Mouse (Mus musculus) left cerebral cortex, adult 18-20 months (tissue): ENCODE data around the gene Gadd45b. TPM values are rescaled to one million over a fixed set of nuclear protein-coding genes. Genes with fewer than 3 reads are reported as not detected.

ENCODE experiments used
- DNase-seq, 2 experiments: peaks; one replicate each; pipeline ENCODE4 v3.0.0; 2021 to 2022; ENCODE audit warnings: low spot score in 2 of 2, mixed read lengths in 1 of 2
- total RNA-seq, 2 experiments: library from RNA; stranded (reverse); gene quantifications; 2 replicates each; pipeline ENCODE4 v1.2.3; 2021

Gene Gadd45b
- total RNA-seq, 2 experiments from 2014 or later: 25.1 to 38.3 TPM

DNA sequence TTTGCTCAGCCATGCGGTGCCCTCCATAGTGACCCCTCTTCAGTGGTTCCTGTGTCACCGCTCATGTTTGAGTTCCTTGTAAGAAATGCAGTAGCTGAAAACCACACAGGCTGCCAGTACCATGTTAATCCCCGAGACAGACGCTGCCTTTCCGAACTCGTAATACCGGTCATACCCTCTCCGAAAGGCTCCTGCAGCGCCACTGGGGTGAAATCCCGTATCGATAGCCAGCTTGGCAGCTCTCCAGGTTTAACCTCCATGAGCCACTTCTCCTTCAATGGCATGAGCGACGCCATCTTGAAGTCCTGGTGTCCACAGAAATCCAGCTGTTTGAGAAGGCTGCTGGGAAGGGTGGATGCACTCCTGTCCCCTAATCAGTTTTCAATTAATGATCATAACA, 24.5 kb downstream of the Gadd45b start:
- no peak for DNase-seq

- DNase-seq: no peak
Measured at GRCm38 (mm10) chr10:80954843-80955242, 25.0 kb downstream of the Gadd45b start.

GRCm38 (mm10) chr10:80955536-80955935, 25.7 kb downstream of the Gadd45b start:
- DNase-seq: peak; percentile 60 to 66

- no peak for DNase-seq
Measured at GRCm38 (mm10) chr10:80956385-80956784, 26.5 kb downstream of the Gadd45b start.

- no peak for DNase-seq
Measured at GRCm38 (mm10) chr10:80956901-80957300, 27.0 kb downstream of the Gadd45b start.

DNA sequence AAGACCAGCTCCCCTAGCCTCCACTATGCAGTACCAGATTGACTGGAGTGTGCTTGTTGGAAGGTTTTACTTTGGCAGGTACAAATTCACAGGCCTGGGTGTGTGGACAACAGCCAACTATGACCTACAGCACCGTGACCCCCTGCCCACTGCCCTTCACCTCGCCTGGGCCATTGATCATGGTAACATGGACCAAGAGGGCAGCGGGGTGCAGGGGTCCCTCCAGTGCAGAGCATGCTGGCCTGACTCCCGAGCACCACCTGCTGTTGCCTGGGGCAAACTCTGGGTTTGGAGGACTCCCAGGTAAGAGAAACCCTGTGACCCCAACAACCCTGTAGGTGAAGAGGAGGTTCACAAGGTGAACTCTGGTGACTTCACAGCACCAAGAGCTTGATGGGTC, 27.9 kb downstream of the Gadd45b start:
- no peak for DNase-seq

DNA sequence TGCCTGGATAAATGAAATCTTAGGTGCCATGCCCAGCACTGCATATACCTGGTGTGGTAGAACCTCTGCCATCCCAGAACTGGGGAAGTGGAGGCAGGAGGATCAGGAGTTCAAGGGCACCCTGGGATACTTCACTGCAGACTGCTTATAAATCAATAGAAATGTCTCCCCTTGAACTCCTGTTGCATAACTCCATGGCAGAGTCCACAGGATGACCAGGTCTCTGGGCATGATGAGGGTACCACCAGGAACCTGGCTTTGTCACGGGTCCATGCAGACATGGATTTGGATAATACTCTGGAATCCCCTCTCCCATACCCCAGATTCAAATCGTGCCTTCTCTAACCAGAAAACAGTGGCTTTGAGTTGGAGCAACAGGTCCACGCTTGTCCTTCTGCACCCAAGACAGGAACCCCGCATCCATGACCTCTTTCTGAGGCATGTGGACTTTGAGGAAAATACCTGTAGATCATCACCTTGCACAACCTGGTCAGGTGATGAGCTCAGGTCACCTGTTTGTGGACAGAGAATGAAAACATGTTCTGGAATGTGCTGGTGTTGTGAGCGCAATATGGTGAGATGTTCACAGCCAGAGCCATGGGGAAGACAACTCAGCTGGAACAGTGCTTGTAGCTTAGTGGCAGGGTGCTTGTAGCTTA, 29.2 kb downstream of the Gadd45b start:
- no peak for DNase-seq

- DNase-seq: no peak
Measured at GRCm38 (mm10) chr10:80960551-80961508, 31.0 kb downstream of the Gadd45b start.

- no peak for DNase-seq
Measured at GRCm38 (mm10) chr10:80962051-80962472, 32.2 kb downstream of the Gadd45b start.

DNA sequence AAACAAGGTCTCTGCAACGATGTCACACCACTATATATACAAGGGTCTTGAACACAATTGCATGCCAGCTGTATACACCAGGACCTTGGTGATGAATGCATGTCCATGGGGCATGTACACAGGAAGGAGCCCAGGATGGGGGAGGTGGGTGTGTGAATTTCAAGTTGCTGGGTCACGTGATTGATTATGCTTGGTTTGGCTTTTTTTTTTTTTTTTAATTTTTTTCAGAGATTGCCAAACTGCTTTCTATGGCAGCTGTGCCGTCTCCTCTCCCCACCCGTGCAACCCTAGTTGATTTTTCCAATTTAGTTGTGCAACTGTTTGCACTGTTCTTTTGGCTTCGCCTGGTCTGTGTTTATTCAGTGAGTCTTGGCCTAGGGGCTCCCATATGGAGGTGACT, 32.7 kb downstream of the Gadd45b start:
- no peak for DNase-seq

- DNase-seq: no peak
Measured at GRCm38 (mm10) chr10:80963031-80963975, 33.4 kb downstream of the Gadd45b start.

GRCm38 (mm10) chr10:80966296-80966695, 36.4 kb downstream of the Gadd45b start:
- no peak for DNase-seq

- DNase-seq: no peak
Measured at GRCm38 (mm10) chr10:80967101-80967656, 37.3 kb downstream of the Gadd45b start.

DNA sequence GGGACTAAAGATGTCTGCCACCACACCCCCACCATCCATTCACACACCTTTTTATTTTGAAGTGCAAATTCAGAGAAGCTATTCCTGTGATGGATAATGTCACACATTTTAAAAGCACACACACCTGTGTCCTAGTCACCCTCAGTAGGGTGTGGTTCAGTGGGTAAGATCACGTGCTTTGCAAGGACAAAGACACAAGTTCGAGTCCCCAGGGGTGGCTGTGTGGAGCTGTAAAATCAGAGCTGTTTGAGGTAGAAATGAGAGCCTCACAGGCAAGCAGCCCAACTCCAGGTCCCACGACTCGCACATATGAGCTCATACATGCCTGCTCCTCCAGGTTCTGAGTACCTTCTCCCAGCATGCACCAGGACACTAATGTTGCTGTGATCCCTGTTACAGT, 38.2 kb downstream of the Gadd45b start:
- no peak for DNase-seq

DNA sequence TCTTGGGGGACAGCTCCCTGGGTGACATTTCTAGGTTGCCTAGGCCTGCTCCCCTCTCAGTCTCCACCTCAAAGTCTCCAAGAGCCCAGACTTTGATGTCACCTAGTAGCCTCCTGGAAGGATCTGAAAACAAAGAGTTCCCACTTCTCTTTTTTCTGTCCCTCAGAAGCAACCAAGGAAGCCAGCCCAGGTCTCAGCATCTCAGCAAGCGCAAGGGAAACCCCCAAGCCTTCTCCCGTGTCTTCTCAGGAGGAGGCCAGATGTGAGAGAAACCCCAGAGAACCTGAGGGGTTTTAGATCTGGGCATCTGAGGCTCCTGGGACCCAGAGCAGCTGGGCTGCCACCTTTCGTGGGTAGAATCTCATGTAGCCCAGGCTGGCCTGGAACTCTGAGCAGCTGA, 39.4 kb downstream of the Gadd45b start:
- DNase-seq: no peak

DNA sequence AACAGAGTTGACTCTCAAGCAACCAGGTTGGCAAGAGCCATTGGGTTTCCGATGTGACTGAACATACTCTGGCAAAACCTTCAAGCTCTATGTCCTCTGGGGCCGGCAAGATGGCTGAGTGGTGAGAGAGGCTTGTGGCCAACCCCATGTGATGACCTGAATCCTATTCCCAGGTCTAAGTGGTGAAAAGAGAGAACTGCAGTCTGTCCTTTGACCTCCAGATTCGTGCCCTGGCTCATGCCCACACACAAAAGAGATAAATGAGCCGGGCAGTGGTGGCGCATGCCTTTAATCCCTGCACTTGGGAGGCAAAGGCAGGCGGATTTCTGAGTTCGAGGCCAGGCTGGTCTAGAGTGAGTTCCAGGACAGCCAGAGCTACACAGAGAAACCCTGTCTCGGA, 40.3 kb downstream of the Gadd45b start:
- DNase-seq: no peak

DNA sequence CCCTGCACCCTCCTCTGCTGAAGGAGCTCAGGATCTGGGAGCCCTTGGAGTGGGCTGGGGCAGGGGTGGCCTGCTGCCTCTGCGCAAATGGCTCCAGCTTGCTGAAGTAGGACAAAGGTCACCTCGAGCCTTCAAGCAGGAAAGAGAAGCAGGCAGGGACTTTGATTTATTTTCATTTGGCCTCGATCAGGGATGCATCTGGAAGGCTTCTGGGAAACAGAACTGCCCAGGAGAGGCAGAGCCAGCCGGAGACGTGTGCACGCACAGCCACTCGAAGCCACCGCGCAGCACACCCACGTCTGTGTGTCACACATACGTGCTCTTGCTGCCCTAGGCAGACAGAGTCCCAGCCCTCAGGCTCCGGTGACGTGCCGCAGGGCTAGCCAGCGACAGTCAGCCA, 41.7 kb downstream of the Gadd45b start:
- no peak for DNase-seq

DNA sequence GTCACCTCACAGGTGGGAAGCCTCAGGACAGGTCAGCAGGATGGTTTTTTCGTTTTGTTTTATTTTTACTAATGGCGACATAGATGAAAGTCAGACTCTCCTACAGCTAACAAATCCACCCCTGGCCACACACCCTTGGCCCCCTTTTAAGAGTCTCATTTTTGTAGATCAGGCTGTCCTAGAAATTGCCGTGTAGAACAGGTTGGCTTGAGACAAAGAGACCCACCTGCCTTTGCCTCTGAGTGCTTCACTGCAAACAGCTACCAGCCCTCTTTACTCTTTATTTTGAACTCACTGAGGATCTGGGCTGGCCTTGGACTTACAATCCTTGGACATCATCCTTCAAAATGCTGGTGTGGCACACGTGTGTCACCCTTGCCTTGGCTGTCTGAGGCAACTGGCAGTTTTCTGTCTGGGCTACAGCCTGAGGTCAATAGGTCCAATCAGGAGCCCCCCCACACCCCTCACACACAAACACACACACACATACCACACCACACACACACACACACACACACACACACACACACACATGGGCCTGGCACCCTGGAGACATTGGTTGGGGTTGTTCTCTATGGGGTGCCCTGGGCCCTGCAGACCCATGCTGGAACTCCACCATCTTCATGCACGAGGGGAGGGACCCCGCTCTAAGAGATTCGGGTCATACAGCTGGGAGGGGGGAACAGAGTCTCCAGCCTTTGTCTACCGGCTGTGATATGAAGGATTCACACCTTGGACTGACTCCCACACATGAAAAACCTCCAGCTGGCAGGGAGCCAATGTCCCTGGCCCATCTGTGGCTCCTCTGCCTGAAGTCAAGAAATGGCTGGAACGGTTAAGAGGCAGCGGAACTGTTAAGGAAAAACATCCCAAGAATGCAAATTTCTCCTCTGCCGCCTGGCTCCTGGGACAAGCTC, 42.5 kb downstream of the Gadd45b start:
- DNase-seq: no peak

DNA sequence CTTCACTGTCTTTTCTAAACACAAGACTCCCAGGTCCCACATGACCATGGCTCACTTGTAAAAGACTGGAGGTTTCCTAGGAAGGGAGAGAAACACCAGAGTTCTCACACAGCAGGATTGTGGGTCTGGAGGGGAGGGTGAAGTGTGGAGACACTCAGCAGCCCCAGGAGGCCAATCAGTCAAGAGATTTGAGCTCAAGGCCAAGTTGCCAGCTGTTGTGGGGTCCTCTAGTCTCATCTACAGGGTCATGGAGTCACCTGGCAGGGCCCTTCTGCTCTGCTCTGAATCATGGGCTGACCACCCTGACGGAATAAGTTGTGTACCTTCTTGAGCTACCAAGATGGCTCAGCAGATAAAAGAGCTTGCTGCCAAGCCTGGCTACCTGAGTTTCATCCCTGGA, 43.8 kb downstream of the Gadd45b start:
- no peak for DNase-seq

- DNase-seq: no peak
Measured at GRCm38 (mm10) chr10:80975478-80975877, 45.6 kb downstream of the Gadd45b start.
